Mouse (Mus musculus) stomach, postnatal 0 days (tissue): ENCODE data around the gene Ppp2r2c.

Experiments
- CTCF ChIP-seq: IDR thresholded peaks from 2 replicates; pipeline ENCODE4 v1.5.1; 2016; ENCODE audit warnings: antibody characterized with exemption, low read depth, mild to moderate bottlenecking, moderate library complexity
- EP300 ChIP-seq: optimal IDR thresholded peaks from 2 replicates; pipeline ENCODE3; 2016; ENCODE audit warnings: antibody characterized with exemption

- no peak for TF ChIP-seq EP300
- TF ChIP-seq CTCF: no peak
Observed at GRCm38 (mm10) chr5:36839602-36840001, 28.7 kb upstream of the Ppp2r2c start.
